Mouse (Mus musculus): ENCODE measurements around the gene Actr2.

DNA sequence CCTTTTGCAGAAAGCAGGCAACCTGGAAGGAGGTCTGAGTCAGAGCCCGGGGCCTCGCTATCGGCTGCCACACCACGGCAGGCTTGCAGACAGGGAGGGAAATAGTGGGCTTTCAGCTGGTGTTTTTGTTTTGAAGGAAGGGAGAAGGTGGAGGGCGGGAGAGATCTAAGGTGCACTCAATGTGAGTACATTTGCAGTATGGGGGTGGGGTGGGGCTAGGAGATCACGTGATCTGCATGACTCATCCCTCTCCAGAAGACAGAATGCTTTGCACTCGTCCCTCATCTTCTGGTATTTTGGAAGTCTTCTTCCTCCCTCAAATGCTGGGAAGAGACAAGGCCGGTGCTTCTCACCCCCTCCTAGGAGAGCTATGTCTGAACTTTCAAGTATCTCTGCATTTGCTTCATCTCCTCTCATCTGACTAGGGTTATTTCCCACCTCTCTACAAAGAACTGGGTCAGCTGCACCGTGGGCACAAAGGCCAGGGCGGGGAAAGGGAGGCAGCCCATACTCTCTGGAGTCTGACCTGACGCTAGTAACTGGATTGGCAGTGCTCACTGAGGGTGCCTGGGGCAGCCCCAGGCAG, 77.3 kb downstream of the Actr2 start:
- TF ChIP-seq CTCF (IDR thresholded peaks at IDR 0.05; ENCODE audit: extremely low read depth, insufficient read depth, low read length) (no peak), POLR2A (IDR thresholded peaks at IDR 0.05; ENCODE audit: extremely low read depth, insufficient read depth, low read length) (no peak)

All from cortical plate, adult 2 months (tissue).